Mouse (Mus musculus) kidney, postnatal 0 days (tissue): ENCODE measurements around the gene Actg2. TPM values are rescaled to one million over a fixed set of nuclear protein-coding genes. Genes with fewer than 3 reads are reported as not detected.
A peak's percentile ranks its signal among the peaks of the same experiment; 100 is the strongest.

Source experiments
- ATAC-seq: fragments of 200-750 bp; cut with Nextera tagmentation; replicated peaks from 2 replicates; pipeline ENCODE4 v1.8.0; 2017; ENCODE audit warnings: low read depth, moderate number of reproducible peaks, moderate TSS enrichment, moderate library complexity; ENCODE audit not compliant: low FRiP score
- DNase-seq: peaks from one replicate; pipeline ENCODE4 v3.0.0-alpha.2; 2016; ENCODE audit warnings: low spot score
- H3K27ac ChIP-seq: fragments of 300-500 bp; sonication (generic); 2 replicates; pipeline ENCODE4 v1.5.1; 2014; ENCODE audit warnings: mild to moderate bottlenecking
- H3K27me3 ChIP-seq: fragments of 300-500 bp; sonication (generic); 2 replicates; pipeline ENCODE4 v1.6.1; 2014; ENCODE audit warnings: low read length, mixed read lengths; ENCODE audit not compliant: insufficient read depth
- H3K36me3 ChIP-seq: fragments of 300-500 bp; sonication (generic); 2 replicates; pipeline ENCODE4 v1.6.1; 2014; ENCODE audit warnings: low read length, mixed read lengths; ENCODE audit not compliant: insufficient read depth
- H3K4me1 ChIP-seq: fragments of 300-500 bp; sonication (generic); replicated peaks from 2 replicates; pipeline ENCODE4 v1.6.1; 2014; ENCODE audit warnings: antibody characterized with exemption, low read length, mixed read lengths; ENCODE audit not compliant: insufficient read depth
- H3K4me2 ChIP-seq: fragments of 300-500 bp; sonication (generic); 2 replicates; pipeline ENCODE4 v1.6.1; 2014; ENCODE audit warnings: mild to moderate bottlenecking, low read length, moderate library complexity, mixed read lengths
- H3K4me3 ChIP-seq: fragments of 300-500 bp; sonication (generic); replicated peaks from 2 replicates; pipeline ENCODE4 v1.5.1; 2014; ENCODE audit warnings: low read depth, low read length
- H3K9ac ChIP-seq: fragments of 300-500 bp; sonication (generic); 2 replicates; pipeline ENCODE4 v1.6.1; 2014; ENCODE audit warnings: low read depth, low read length
- H3K9me3 ChIP-seq: fragments of 300-500 bp; sonication (generic); replicated peaks from 2 replicates; pipeline ENCODE4 v1.6.1; 2016; ENCODE audit warnings: low read length, inconsistent platforms, mixed read lengths
- CTCF ChIP-seq: IDR thresholded peaks from 2 replicates; pipeline ENCODE4 v1.5.1; 2016; ENCODE audit warnings: antibody characterized with exemption, low read depth, mild to moderate bottlenecking, moderate library complexity
- WGBS: fragments of 180-500 bp; shearing (Covaris S2); extraction: QIAGEN DNeasy Blood & Tissue Kit; methylation state at CpG from one replicate; pipeline ENCODE4 v1.1.7; 2014; 5-methylcytosine and 5-hydroxymethylcytosine counted together
- polyA plus RNA-seq: library from polyadenylated mRNA; unstranded; fragments of >200 nt; fragmentation: Nextera tagmentation; extraction: Ambion mirVana; gene quantifications from 2 replicates; pipeline ENCODE4 v1.2.1, GENCODE M21; 2015

Actg2 gene
- polyA plus RNA-seq, 1 experiment from 2014 or later = 28.8 TPM

GRCm38 (mm10) chr6:83506258-83507167 lies 29.6 kb downstream of the Actg2 start, which contains the start of gene Dguok:
Gene Dguok (minus strand): TSS chr6:83506969.
- no peak for TF ChIP-seq CTCF
- H3K9ac ChIP-seq = peak within 1 kb of the TSS; percentile 74
- DNase-seq (peak; percentile 99), ATAC-seq (peak; percentile 97)
- no peaks in the 10 kb centered on the region for H3K36me3 ChIP-seq
- H3K27me3 ChIP-seq = no peaks in the 10 kb centered on the region
- peak within 1 kb of the TSS; percentile 90 for H3K27ac ChIP-seq
- under 1% methylated on average over 54 of the region's 54 CpGs for WGBS
- no peaks in the 10 kb centered on the region for H3K9me3 ChIP-seq
- H3K4me1 ChIP-seq = peaks cover 8% of the 10 kb centered on the region; the same call in 1 of the 2 replicates
- H3K4me3 ChIP-seq = peak within 1 kb of the TSS; percentile 49
- peak within 1 kb of the TSS; percentile 83 for H3K4me2 ChIP-seq

DNA sequence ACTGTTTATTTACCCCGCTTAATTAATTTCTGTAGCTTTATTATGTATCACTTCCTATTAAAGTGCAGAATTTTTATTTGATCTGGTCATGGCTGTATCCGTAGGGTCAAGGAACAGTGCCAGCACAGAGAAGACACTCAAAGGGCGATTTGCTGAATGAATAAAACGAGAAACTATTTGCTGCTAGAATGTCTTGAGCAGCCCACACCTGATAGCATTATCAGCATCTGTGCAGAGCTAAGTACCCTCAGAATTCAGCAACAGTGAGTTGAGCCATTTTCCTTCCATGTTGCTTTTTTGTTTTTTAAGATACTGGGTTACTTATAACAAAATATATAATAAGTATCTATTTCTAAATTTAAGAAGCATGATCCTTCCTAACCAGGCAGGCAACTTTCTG lies 30.5 kb downstream of the Actg2 start:
- Histone ChIP-seq H3K9me3 (no peaks in the 10 kb centered on the region), H3K4me3 (peak overlapping the region; percentile 49; the same call in 1 of the 2 replicates), H3K9ac (peak overlapping the region; percentile 74; the same call in 1 of the 2 replicates), H3K27me3 (no peaks in the 10 kb centered on the region), H3K27ac (peak overlapping the region; percentile 90; the same call in 1 of the 2 replicates), H3K4me1 (peaks cover 8% of the 10 kb centered on the region; the same call in 1 of the 2 replicates), H3K36me3 (no peaks in the 10 kb centered on the region), H3K4me2 (peak overlapping the region; percentile 83)
- DNase-seq = no peak
- ATAC-seq = no peak
- 87% methylated on average over 4 of the region's 4 CpGs for WGBS
- no peak for TF ChIP-seq CTCF

- Histone ChIP-seq H3K4me1 (peaks cover 8% of the 10 kb centered on the region; the same call in 1 of the 2 replicates), H3K9me3 (no peaks in the 10 kb centered on the region), H3K27ac (no peak overlapping the region), H3K27me3 (no peaks in the 10 kb centered on the region), H3K4me2 (no peak overlapping the region), H3K9ac (no peak overlapping the region), H3K4me3 (no peak overlapping the region), H3K36me3 (no peaks in the 10 kb centered on the region)
- ATAC-seq = no peak
- no peak for TF ChIP-seq CTCF
- 79% methylated on average over 3 of the region's 3 CpGs for whole genome bisulfite sequencing
- no peak for DNase-seq
Observed at GRCm38 (mm10) chr6:83503361-83503760, 32.7 kb downstream of the Actg2 start.

DNA sequence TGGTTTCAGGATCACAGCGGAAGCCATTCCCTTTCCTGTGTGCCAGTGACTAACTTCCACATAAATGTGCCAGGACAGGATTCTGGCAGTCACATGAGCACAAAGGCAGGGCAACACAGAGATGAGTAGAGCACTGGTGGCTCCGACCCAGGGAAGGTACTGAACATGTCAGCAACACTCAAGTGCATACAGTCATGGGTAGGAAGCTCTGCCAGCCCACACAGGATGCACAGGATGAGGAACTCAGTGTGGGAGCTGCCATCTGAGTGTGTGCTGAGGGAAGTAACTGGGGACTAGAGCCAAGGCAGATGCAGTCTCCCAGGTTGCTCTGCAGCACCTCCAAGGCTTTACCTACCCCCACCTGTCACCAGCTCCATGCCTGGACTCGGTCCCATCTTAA lies 33.4 kb downstream of the Actg2 start:
- ATAC-seq (no peak), DNase-seq (no peak)
- H3K36me3 ChIP-seq = no peaks in the 10 kb centered on the region
- no peak overlapping the region for H3K4me2 ChIP-seq
- H3K9me3 ChIP-seq = no peaks in the 10 kb centered on the region
- H3K9ac ChIP-seq = no peak overlapping the region
- 83% methylated on average over 3 of the region's 3 CpGs for WGBS
- no peak overlapping the region for H3K4me3 ChIP-seq
- no peaks in the 10 kb centered on the region for H3K27me3 ChIP-seq
- TF ChIP-seq CTCF = no peak
- H3K4me1 ChIP-seq = peaks cover 8% of the 10 kb centered on the region; the same call in 1 of the 2 replicates
- no peak overlapping the region for H3K27ac ChIP-seq

- peaks cover 8% of the 10 kb centered on the region; the same call in 1 of the 2 replicates for H3K4me1 ChIP-seq
- no peak overlapping the region for H3K9ac ChIP-seq
- H3K27ac ChIP-seq = peak overlapping the region; percentile 63; the same call in 1 of the 2 replicates
- DNase-seq (peak; percentile 26), ATAC-seq (no peak)
- no peak overlapping the region for H3K4me2 ChIP-seq
- WGBS = 41% methylated on average over 9 of the region's 9 CpGs
- no peak for TF ChIP-seq CTCF
- no peaks in the 10 kb centered on the region for H3K36me3 ChIP-seq
- H3K27me3 ChIP-seq = no peaks in the 10 kb centered on the region
- H3K4me3 ChIP-seq = no peak overlapping the region
- no peaks in the 10 kb centered on the region for H3K9me3 ChIP-seq
Observed at GRCm38 (mm10) chr6:83501524-83502310, 34.3 kb downstream of the Actg2 start.

- DNase-seq = no peak
- no peaks in the 10 kb centered on the region for H3K27me3 ChIP-seq
- no peak overlapping the region for H3K4me2 ChIP-seq
- H3K9ac ChIP-seq = no peak overlapping the region
- TF ChIP-seq CTCF = peak; percentile 54
- H3K9me3 ChIP-seq = no peaks in the 10 kb centered on the region
- H3K4me1 ChIP-seq = peaks cover under 1% of the 10 kb centered on the region; the same call in 1 of the 2 replicates
- 0 out of 2 replicates have a peak, but pooled peaks cover 6% of the 10 kb centered on the region for H3K36me3 ChIP-seq
- no peak for ATAC-seq
- no peak overlapping the region for H3K4me3 ChIP-seq
- H3K27ac ChIP-seq = no peak overlapping the region
- 54% methylated on average over 3 of the region's 3 CpGs for WGBS
Observed at GRCm38 (mm10) chr6:83500462-83500861, 35.6 kb downstream of the Actg2 start.
